Mouse (Mus musculus) E14TG2a.4 (cell line): Measurements from ENCODE around the gene Olfr8.
"Not testable (repeated sequence)": the region's sequence is repeated elsewhere in the genome, so short reads cannot be mapped to it uniquely, and the experiment has no call there.

Experiments
- H3K27me3 ChIP-seq: 2 replicates; pipeline ENCODE4 v1.6.1; 2014; ENCODE audit warnings: low read length, control low read depth; ENCODE audit not compliant: insufficient read depth
- H3K36me3 ChIP-seq: 2 replicates; pipeline ENCODE4 v1.6.1; 2014; ENCODE audit warnings: low read length, control low read depth; ENCODE audit not compliant: insufficient read depth
- H3K4me1 ChIP-seq: replicated peaks from 2 replicates; pipeline ENCODE4 v1.6.1; 2014; ENCODE audit warnings: low read depth, low read length, control low read depth
- H3K4me3 ChIP-seq: replicated peaks from 2 replicates; pipeline ENCODE4 v1.5.1; 2014; ENCODE audit warnings: mild to moderate bottlenecking, low read length
- H3K9me3 ChIP-seq: 2 replicates; pipeline ENCODE4 v1.6.1; 2014; ENCODE audit warnings: low read length, control low read depth
- CTCF ChIP-seq: conservative IDR thresholded peaks from 2 replicates; pipeline ENCODE4 v1.5.1; 2014; ENCODE audit warnings: low read length
- NANOG ChIP-seq: IDR thresholded peaks from 2 replicates; pipeline ENCODE4 v1.6.1; 2014; ENCODE audit warnings: borderline replicate concordance, low read length, mixed read lengths
- POU5F1 ChIP-seq: IDR thresholded peaks from 2 replicates; pipeline ENCODE4 v1.6.1; 2014; ENCODE audit warnings: low read length, borderline replicate concordance

The Olfr8 gene

DNA sequence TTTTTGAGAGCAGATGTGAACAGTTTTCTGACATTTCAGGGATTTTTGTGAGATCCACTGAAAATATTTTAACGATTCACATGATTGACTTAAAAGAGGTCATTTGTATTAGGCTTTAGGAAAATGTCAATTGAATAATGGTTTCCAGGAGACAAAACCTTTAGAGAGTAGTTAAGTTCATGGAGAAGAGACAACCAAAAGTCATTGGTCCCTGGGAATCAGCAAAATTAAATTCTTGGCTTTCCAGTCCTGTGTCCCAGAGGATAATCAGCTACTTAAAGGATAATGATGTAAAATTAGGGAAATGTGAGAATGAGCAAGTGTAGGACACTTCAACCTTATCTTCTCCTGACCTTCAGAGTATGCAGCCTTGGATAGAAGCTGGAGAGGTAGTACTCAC is at the start of gene Olfr8:
Gene Olfr8, plus strand, starts transcription at position 301 of the 400 bp plus-strand sequence.
- H3K27me3 ChIP-seq, H3K4me3 ChIP-seq, H3K9me3 ChIP-seq, H3K4me1 ChIP-seq, H3K36me3 ChIP-seq: not testable (repeated sequence)

DNA sequence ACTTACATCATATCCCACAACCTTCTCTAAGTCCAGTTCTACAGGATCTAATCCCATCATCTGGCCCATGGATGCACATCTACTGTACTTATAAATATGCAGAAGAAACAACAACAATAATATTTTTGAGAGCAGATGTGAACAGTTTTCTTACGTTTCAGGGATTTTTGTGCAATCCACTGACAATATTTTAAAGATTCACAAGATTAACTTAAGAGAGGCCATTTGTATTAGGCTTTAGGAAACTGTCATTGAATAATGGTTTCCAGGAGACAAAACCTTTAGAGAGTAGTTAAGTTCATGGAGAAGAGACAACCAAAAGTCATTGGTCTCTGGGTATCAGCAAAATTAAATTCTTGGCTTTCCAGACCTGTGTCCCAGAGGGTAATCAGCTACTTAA is 37.6 kb upstream of the Olfr8 start, which contains the start of gene Olfr1354:
Gene Olfr1354, plus strand, starts transcription at position 301 of the 400 bp plus-strand sequence.
- H3K9me3 ChIP-seq, H3K4me3 ChIP-seq, H3K36me3 ChIP-seq, H3K27me3 ChIP-seq, H3K4me1 ChIP-seq: not testable (repeated sequence)

DNA sequence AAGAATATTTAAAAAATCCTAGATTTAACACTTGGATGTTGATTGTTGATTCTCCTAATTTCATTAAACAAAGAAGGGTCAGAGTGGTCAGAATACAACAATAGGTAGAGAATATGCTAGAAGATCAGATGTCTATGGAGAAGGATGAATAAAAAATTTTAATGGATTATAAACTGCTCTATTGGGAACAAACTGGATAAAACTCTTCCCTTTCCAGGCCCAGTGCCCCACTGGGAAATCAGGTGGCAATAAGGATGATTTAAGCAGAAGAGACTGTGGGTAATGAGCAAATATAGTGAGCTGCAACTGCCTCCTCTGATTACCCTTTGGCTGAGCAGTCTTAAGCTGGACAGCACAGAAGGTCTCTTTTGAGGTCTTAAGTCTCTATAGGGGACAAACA is 12.6 kb downstream of the Olfr8 start, which contains the start of gene Olfr1353:
Gene Olfr1353, plus strand, starts transcription at position 301 of the 400 bp plus-strand sequence.
- not testable (repeated sequence) for H3K4me3 ChIP-seq, H3K4me1 ChIP-seq, H3K9me3 ChIP-seq, H3K27me3 ChIP-seq, H3K36me3 ChIP-seq

DNA sequence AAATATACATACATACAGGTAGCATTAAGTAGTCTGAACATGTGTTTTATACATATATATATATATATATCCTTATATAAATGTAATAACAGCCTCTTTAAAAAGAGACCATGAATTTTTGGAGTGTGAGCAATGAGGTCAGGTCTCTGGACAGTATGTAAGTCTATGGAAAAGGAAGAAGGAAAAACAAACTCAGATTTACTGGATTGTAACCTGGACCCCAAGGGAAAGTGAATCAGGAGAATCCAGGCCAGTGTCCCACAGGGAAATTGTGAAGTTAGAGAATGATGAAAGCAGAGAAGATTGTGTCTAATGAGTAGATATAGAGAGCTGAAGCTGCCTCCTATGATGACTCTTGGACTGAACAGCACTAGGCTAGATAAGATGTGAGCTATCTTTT is 30.3 kb downstream of the Olfr8 start, which contains the start of gene Olfr1352:
Gene Olfr1352, plus strand, starts transcription at position 301 of the 400 bp plus-strand sequence.
- peaks cover 7% of the 10 kb centered on the region; the same call in 1 of the 2 replicates for H3K9me3 ChIP-seq
- H3K27me3 ChIP-seq: no peaks in the 10 kb centered on the region
- no peak within 1 kb of the TSS for H3K4me3 ChIP-seq
- TF ChIP-seq NANOG (no peak), CTCF (no peak), POU5F1 (no peak)
- H3K4me1 ChIP-seq: no peaks in the 10 kb centered on the region
- no peaks in the 10 kb centered on the region for H3K36me3 ChIP-seq
